Mouse (Mus musculus): Measurements from ENCODE around the gene Tfap2b. TPM values are rescaled to one million over a fixed set of nuclear protein-coding genes. Genes with fewer than 3 reads are reported as not detected.

Gene Tfap2b
- not detected in 2 replicates for polyA plus RNA-seq (2012; rRNA removed)

DNA sequence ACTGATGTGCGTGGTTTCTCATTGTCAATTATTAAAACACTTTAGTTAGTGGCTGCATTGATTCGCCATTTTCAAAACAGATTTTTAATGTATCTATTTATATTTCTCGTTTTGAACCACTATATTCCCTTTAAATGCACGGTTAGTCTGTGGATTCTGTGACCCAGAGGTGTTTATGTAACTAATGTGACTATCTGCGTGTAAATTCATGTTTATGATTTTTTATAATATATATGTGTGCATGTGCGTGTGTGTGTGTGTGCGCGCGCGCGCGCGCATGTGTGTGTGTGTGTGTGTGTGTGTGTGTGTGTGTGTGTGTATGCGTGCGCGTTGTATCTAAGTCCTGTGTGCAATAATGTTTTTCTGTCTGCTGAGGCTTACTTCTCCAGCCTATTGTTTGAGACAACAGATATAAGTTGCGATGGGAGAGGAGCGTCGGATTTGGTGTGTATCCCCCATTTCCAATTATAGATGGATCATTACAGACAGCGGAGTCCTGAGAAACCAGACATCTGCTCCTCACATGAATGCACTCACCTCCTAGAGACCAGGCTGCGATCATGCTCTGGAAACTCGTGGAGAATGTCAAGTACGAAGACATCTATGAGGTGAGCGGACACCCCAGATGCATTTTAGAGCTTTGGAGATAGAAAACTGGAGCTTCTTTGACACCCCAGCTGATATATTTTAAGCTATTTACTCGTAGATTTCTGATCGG is at the start of gene Tfap2b:
Gene Tfap2b, plus strand, starts transcription at position 274 of the 718 bp plus-strand sequence.
- WGBS = 5% methylated on average over 26 of the region's 26 CpGs
- Histone ChIP-seq H3K4me3 (ENCODE audit: low read depth, low read length) (no peak within 1 kb of the TSS), H3K27me3 (ENCODE audit: control insufficient read depth, insufficient read depth, low read length) (peaks cover 12% of the 10 kb centered on the region)

DNA sequence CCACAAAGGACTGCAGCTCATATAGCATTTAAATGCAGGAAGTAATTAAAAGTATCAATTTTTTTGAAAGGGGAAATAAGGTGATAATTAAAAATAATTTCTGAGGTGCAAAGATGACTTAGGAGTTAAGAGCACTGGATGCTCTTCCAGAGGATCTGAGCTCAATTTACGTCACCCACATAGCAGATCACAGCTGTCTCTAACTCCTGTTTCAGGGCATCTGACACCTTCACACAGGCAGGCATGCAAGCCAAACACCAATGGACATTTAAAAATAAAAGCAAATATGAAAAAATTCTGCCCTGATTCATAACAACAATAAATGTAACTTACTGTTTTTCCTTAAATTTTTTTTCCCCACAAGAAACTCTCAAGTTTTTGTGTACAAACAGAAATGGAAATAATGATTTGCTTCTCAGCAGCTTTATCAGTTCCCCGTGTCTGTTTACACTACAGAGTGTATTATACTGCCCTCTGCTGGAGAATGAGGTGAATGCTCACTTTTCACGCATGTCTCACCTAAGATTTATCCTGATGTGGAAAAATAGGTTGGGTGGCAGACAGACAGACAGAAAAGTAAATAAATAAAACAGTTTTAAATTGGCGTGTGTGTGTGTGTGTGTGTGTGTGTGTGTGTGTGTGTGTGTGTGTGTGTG is 29.8 kb upstream of the Tfap2b start:
- 6% methylated on average over 4 of the region's 4 CpGs for WGBS

More for the DNA sequence above, at the start of gene Tfap2b:
- Histone ChIP-seq H3K4me1 (ENCODE audit: control insufficient read depth, insufficient read depth, insufficient read length, low read length) (no peaks in the 10 kb centered on the region), H3K27ac (ENCODE audit: insufficient read depth, low read depth, low read length) (no peak within 1 kb of the TSS), H3K36me3 (ENCODE audit: control insufficient read depth, insufficient read depth, low read length) (no peaks in the 10 kb centered on the region)
- TF ChIP-seq POLR2A (IDR thresholded peaks at IDR 0.05; ENCODE audit: low read depth, low read length) (no peak), CTCF (IDR thresholded peaks at IDR 0.05; ENCODE audit: extremely low read depth, insufficient read length, insufficient replicate concordance, low read depth, low read length) (no peak)

DNA sequence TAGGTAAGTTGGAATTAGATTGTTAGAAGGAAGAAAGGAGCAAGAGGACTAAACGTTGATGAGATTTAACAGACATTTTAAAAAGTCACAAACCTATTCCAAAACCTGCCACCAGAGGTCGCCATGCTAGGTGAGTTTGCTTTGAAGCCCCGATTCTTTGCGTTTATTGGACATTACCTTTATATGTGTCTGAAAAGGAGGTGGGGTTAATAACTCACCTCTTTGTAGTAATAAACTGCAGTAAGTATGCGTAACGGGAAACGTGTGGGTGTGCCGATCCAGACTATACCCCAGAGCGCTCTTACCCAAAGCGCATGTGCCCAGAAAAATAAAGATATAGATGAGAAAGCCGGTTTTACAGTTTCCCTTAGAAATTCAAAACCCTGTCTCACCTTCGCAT is 3.1 kb upstream of the Tfap2b start:
- Histone ChIP-seq H3K4me1 (ENCODE audit: control insufficient read depth, insufficient read depth, insufficient read length, low read length) (no peaks in the 10 kb centered on the region), H3K36me3 (ENCODE audit: control insufficient read depth, insufficient read depth, low read length) (no peaks in the 10 kb centered on the region), H3K4me3 (ENCODE audit: low read depth, low read length) (no peak overlapping the region), H3K27me3 (ENCODE audit: control insufficient read depth, insufficient read depth, low read length) (peaks cover 12% of the 10 kb centered on the region), H3K27ac (ENCODE audit: insufficient read depth, low read depth, low read length) (no peak overlapping the region)
- 5% methylated on average over 12 of the region's 12 CpGs for WGBS
- TF ChIP-seq CTCF (IDR thresholded peaks at IDR 0.05; ENCODE audit: extremely low read depth, insufficient read length, insufficient replicate concordance, low read depth, low read length) (no peak), POLR2A (IDR thresholded peaks at IDR 0.05; ENCODE audit: low read depth, low read length) (no peak)

More for the DNA sequence above, 29.8 kb upstream of the Tfap2b start:
- no peak overlapping the region for H3K27ac ChIP-seq (ENCODE audit: insufficient read depth, low read depth, low read length)
- TF ChIP-seq CTCF (IDR thresholded peaks at IDR 0.05; ENCODE audit: extremely low read depth, insufficient read length, insufficient replicate concordance, low read depth, low read length) = no peak
- no peak for TF ChIP-seq POLR2A (IDR thresholded peaks at IDR 0.05; ENCODE audit: low read depth, low read length)
- no peaks in the 10 kb centered on the region for H3K36me3 ChIP-seq (ENCODE audit: control insufficient read depth, insufficient read depth, low read length)
- no peaks in the 10 kb centered on the region for H3K4me1 ChIP-seq (ENCODE audit: control insufficient read depth, insufficient read depth, insufficient read length, low read length)
- no peak overlapping the region for H3K4me3 ChIP-seq (ENCODE audit: low read depth, low read length)
- no peaks in the 10 kb centered on the region for H3K27me3 ChIP-seq (ENCODE audit: control insufficient read depth, insufficient read depth, low read length)

DNA sequence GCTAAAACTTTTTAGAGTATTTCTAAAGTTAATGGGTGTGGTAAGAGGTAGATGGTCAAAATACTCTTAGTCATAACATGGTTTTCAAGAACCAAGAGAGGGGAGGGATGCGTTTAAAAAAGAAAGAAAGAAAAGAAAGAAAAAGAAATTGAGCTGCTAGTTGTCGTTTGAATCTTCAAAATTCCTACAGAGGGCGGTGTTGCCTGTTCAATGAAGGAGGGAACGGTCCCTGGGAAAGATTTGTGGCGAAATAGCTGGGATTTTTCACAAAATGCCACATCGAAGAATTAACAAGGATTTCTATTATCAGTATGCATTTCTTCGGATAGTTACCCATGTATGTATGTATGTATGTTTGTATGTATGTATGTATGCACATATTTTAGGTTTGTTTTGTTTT is 2.5 kb upstream of the Tfap2b start:
- Histone ChIP-seq H3K27ac (ENCODE audit: insufficient read depth, low read depth, low read length) (no peak overlapping the region), H3K4me3 (ENCODE audit: low read depth, low read length) (no peak overlapping the region), H3K4me1 (ENCODE audit: control insufficient read depth, insufficient read depth, insufficient read length, low read length) (no peaks in the 10 kb centered on the region), H3K27me3 (ENCODE audit: control insufficient read depth, insufficient read depth, low read length) (peaks cover 12% of the 10 kb centered on the region), H3K36me3 (ENCODE audit: control insufficient read depth, insufficient read depth, low read length) (no peaks in the 10 kb centered on the region)
- TF ChIP-seq POLR2A (IDR thresholded peaks at IDR 0.05; ENCODE audit: low read depth, low read length) (no peak), CTCF (IDR thresholded peaks at IDR 0.05; ENCODE audit: extremely low read depth, insufficient read length, insufficient replicate concordance, low read depth, low read length) (no peak)
- 6% methylated on average over 7 of the region's 7 CpGs for WGBS

DNA sequence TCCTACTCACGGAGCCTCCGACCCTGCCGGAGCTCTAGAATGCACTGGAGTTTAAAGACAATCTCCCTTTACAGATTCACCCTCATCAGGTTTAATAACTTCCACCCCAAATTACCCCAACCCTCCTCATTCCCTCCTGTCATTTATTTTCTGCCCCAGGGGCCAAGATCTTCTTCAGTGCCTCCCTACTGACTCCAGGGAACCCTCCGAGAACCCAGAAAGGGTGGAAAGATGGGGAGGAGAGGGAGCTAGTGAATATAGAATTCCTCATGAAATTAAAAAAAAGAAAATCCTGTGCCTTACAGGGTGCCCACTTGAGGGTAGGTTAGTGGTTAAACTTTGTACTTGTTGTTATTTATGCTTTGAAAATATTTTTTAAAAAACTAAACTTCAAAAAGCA is 1.1 kb upstream of the Tfap2b start:
- Histone ChIP-seq H3K4me1 (ENCODE audit: control insufficient read depth, insufficient read depth, insufficient read length, low read length) (no peaks in the 10 kb centered on the region), H3K4me3 (ENCODE audit: low read depth, low read length) (no peak overlapping the region), H3K27ac (ENCODE audit: insufficient read depth, low read depth, low read length) (no peak overlapping the region), H3K27me3 (ENCODE audit: control insufficient read depth, insufficient read depth, low read length) (peaks cover 12% of the 10 kb centered on the region), H3K36me3 (ENCODE audit: control insufficient read depth, insufficient read depth, low read length) (no peaks in the 10 kb centered on the region)
- TF ChIP-seq POLR2A (IDR thresholded peaks at IDR 0.05; ENCODE audit: low read depth, low read length) (no peak), CTCF (IDR thresholded peaks at IDR 0.05; ENCODE audit: extremely low read depth, insufficient read length, insufficient replicate concordance, low read depth, low read length) (no peak)
- 10% methylated on average over 4 of the region's 4 CpGs for WGBS

DNA sequence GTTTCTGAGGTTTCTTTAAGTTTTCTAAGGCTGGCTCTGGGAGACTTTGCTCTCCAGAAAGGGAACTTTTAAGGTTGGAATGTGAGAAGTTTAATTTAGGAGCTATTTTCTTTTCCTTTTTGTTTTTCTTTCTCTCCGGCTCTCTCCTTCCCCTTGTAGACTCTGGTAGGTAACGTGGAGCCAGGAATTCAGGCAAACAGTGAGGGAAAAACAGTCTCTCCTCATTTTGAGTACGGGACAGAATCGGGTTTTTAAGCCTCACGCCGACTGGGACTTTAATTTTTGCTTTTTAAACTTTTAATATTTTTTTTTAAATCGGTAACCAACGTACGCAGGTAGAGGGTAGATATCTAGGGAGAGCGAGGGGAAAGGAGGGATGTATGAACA is 638 bp downstream of the Tfap2b start:
- H3K4me1 ChIP-seq (ENCODE audit: control insufficient read depth, insufficient read depth, insufficient read length, low read length) = no peaks in the 10 kb centered on the region
- H3K27me3 ChIP-seq (ENCODE audit: control insufficient read depth, insufficient read depth, low read length) = peaks cover 18% of the 10 kb centered on the region
- H3K27ac ChIP-seq (ENCODE audit: insufficient read depth, low read depth, low read length) = no peak overlapping the region
- H3K4me3 ChIP-seq (ENCODE audit: low read depth, low read length) = no peak overlapping the region
- no peak for TF ChIP-seq POLR2A (IDR thresholded peaks at IDR 0.05; ENCODE audit: low read depth, low read length)
- TF ChIP-seq CTCF (IDR thresholded peaks at IDR 0.05; ENCODE audit: extremely low read depth, insufficient read length, insufficient replicate concordance, low read depth, low read length) = no peak
- no peaks in the 10 kb centered on the region for H3K36me3 ChIP-seq (ENCODE audit: control insufficient read depth, insufficient read depth, low read length)
- 4% methylated on average over 10 of the region's 10 CpGs for WGBS

DNA sequence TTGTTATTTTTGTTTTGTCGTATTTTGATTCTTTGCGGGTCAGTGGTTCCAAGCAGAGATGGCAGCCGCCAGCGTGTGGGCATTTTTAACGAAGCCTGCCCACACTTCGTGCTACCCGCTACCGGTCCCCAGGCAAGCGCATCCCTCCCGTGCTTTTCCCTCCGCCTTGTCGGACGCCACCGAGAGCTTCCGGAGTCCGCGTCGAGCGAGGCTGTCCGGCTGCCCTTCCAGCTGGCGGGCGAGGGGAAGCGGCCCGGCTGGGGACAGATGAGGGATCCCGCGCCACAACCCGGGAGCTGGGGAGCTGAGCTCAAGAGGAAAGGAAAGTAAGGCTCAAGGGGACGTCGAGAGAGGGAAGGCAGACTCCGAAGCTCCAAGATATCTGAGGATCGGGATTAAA is 1.1 kb downstream of the Tfap2b start:
- Histone ChIP-seq H3K27me3 (ENCODE audit: control insufficient read depth, insufficient read depth, low read length) (peaks cover 18% of the 10 kb centered on the region), H3K4me3 (ENCODE audit: low read depth, low read length) (0 out of 2 replicates have a peak overlapping the region, but pooled peaks have one; percentile 16), H3K27ac (ENCODE audit: insufficient read depth, low read depth, low read length) (no peak overlapping the region), H3K36me3 (ENCODE audit: control insufficient read depth, insufficient read depth, low read length) (no peaks in the 10 kb centered on the region), H3K4me1 (ENCODE audit: control insufficient read depth, insufficient read depth, insufficient read length, low read length) (no peaks in the 10 kb centered on the region)
- 2% methylated on average over 31 of the region's 31 CpGs for WGBS
- TF ChIP-seq POLR2A (IDR thresholded peaks at IDR 0.05; ENCODE audit: low read depth, low read length) = no peak
- TF ChIP-seq CTCF (IDR thresholded peaks at IDR 0.05; ENCODE audit: extremely low read depth, insufficient read length, insufficient replicate concordance, low read depth, low read length) = no peak

Measured in small intestine, adult 2 months (tissue).